Mouse (Mus musculus) liver, embryonic 14.5 days (tissue): ENCODE data around the gene Taok1.

ENCODE experiments used
- CTCF ChIP-seq: IDR thresholded peaks from 2 replicates; pipeline ENCODE4 v1.5.1; 2016; ENCODE audit warnings: antibody characterized with exemption, low read depth, control low read depth
- EP300 ChIP-seq: IDR thresholded peaks from 2 replicates; pipeline ENCODE4 v1.6.1; 2016; ENCODE audit warnings: antibody characterized with exemption, low read depth

DNA sequence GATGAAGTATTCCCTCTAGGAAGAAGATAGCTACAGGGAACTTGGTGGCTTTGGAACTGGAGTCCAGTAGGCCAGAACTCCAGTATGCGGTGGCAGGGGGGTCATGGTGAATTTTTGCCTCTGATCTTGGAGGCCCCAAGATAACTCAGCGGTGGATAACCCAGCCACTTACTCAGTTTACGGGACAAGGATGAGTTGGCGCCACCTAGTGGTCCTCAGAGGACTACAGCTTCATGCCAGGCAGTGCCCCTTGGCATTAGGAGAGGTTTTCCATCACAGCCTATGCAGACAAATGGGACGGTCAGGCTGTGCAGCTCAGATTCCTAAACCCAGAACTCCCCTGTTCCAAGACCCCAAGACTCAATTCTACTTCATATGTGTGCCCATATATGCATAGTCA is 106.2 kb downstream of the Taok1 start:
- peak; percentile 96 for TF ChIP-seq CTCF
- TF ChIP-seq EP300, result no peak
